Mouse (Mus musculus) retina, adult 2 months (tissue): Measurements from ENCODE around the gene Ovol2.
"Not testable (repeated sequence)": the region's sequence is repeated elsewhere in the genome, so short reads cannot be mapped to it uniquely, and the experiment has no call there.

Experiments
- DNase-seq: peaks from one replicate; pipeline ENCODE4 v3.0.0-alpha.2; 2012; ENCODE audit warnings: low read depth, low spot score

The Ovol2 gene

DNA sequence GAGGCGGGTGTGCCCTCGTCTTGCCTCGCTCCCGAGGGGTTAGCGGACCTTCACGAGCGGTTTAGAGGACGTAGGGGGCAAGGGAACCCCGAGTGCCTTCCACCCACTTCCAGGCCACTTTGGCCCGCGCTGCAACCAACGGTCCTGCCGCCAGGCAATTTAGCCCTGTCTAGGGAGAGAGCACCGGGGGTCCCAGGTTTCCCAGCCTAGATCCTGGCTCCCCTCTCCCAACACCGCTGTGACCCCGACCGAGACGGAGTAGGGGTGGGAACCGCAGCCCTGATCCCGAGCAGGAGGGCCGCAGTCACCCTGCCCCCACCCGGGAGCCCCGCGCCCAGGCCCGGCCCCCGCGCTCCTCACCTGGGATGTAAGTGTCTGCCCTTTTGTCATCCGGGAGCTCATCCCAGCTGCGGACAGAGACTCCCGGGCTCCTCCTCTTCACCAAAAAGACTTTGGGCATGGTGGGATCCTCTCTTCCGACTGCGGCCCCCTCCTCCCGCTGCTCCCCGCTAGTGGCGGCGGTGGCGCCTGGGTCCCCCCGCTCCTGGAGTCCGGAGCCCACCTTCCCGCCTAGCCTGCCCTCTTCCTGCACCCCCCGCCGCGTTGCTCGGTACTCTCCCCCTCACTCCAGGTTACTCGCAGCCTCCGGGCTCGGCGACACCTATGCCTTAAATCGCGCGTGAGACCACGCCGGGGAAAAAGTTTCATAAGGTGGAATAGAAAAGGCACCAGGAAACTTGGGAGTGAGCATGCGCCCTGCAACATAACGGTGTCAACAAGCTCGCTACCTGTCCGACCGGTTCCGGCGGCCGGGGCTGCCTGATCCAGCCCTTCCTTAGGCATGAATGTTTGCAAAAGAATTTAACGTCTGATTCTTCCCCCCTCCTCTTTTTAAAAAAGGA is at the start of gene Ovol2:
Gene Ovol2 (minus strand): TSS at position 746 of the 902 bp plus-strand sequence.
- no peak for DNase-seq

DNA sequence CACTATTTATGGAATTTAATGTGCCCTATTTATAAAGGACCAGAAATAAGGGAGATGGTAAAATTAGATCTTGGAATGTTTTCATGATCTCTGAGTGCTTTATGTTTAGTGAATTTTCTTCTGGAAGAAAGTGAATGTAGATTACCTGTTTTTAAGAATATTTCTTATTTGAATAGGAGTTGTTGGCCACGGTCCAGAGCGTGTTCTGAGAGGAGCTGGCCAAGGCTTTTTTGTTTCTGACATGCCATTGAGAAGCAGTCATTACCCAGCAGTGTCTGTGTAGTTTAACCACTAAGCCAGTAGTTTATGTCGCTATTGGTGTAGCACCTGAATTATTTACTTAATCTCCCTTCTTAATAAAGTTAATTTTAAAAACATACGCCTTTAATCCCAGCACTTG is 49.8 kb upstream of the Ovol2 start:
- no peak for DNase-seq

DNA sequence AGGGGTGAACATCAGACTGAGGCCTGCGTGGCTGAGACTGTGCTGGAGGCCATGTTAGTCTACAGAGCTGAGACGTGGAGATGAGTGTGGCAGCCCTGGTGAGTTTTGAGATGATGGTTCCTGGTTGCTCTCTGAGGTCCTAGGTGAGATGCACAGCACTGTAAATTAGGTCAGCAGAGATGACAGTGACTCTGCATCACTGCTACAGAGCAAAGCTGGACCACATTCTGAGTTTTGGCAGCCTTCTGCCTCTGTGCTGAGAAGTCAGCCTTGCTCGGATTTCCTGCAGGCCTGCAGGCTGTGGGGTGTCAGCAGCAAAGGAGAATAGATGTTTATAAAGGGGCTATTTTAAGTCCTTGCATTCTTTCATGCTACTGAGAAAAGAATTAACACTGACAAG is 49.3 kb upstream of the Ovol2 start:
- DNase-seq = no peak

DNA sequence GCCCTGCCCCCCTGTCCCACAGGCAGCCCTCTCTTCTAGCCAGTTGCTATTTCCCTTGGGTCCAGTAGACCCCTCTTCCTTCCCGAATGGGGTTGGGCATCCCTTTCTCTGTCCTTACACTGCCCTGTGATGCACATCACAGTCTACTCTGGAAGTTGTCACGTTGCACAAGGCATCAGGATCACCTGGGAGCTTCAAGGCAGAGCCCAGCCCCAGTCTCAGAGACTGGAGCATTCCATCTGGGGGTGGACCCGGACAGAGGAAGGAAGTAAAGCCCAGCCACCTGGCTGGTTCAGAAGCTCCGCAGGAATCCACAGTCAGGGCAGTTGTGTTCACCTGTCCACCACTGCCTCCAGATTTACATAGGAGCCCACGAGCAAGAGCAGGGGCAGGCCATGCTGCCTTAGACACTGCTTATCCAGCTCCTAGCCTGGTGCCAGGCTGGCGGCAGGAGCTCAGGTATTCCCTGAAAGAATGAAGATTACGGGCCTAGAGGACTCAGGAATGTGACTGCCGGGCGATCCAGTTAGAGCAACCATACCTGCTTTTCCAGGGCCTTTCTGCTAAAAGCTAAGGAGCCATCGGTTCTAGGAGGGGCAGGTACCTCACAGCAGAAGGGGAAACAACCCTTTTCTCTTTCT is 43.2 kb upstream of the Ovol2 start:
- DNase-seq = no peak

DNA sequence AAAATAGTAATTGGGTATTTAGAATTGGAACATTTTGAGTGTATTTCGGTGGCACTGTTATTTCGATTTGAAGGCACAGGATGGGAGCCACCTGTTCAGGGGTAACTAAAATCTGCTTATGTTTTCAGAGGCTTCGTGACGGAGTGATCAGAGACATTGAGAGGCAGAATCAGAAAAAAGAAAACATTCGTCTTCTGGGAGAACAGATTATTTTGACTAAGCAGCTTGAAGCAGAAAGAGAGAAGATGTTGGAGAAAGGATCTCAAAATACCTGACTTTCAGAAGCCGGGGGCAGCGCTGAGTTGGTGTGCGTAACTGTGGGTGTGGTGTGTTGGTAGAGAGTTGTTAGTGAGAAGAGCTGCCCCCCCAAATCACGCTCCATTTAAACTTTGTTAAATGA is 41.1 kb upstream of the Ovol2 start:
- DNase-seq = no peak

- no peak for DNase-seq
These were observed 39.6 kb upstream of the Ovol2 start for GRCm38 (mm10) chr2:144371566-144371965.

- no peak for DNase-seq
These were observed 37.6 kb upstream of the Ovol2 start for GRCm38 (mm10) chr2:144369511-144369910.

DNA sequence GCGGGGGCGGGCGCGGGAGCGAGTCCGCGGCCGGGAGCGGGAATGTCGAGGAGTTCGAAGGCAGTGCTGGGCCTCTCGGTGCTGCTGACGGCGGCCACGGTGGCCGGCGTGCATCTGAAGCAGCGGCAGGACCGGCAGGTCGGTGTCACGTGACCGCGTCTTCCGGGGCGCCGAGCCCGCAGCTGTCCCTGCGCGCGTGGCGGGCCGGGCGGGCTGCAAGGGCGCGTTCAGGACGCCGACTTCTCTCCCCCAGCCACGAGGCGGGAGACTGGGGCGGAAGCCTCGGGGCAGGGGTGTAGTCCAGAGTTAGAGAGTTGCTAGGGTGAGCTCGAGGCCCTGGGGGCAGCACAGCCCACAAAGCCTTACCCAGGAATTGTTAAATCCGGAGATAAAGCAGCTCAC is 37.1 kb upstream of the Ovol2 start:
- DNase-seq = no peak

- DNase-seq = peak; percentile 76
These were observed 36.6 kb upstream of the Ovol2 start, which contains the start of the genes Kat14 and Pet117 for GRCm38 (mm10) chr2:144368400-144369019. Kat14 (plus strand) TSS chr2:144368983. Pet117 (plus strand) TSS chr2:144368996.

- DNase-seq = no peak
These were observed 20.9 kb upstream of the Ovol2 start for GRCm38 (mm10) chr2:144352843-144353242.

DNA sequence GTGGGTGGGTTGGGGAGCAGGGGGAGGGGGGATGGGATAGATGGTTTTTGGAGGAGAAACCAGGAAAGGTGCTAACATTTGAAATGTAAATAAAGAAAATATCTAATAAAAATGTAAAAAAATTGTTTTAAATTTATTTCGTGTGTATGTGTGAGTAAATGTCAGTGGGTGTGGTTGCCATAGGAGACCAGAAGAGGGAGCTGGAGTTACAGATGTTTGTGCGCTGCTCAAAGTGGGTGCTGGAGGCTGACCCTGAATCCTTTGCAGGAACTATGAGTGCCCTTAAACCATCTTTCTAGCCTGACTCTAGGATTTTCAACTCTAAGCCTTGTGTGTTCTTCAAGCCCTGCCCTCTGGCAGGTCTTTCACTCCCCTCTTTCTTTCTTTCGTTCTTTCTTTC is 16.6 kb upstream of the Ovol2 start:
- DNase-seq = no peak

- no peak for DNase-seq
These were observed 11.2 kb upstream of the Ovol2 start for GRCm38 (mm10) chr2:144343158-144343557.

- DNase-seq = not testable (repeated sequence)
These were observed 6.2 kb upstream of the Ovol2 start for GRCm38 (mm10) chr2:144338149-144338548.

GRCm38 (mm10) chr2:144337701-144338100 is 5.8 kb upstream of the Ovol2 start:
- no peak for DNase-seq

- DNase-seq = no peak
These were observed 5.3 kb upstream of the Ovol2 start for GRCm38 (mm10) chr2:144337230-144337629.

- DNase-seq = no peak
These were observed 1.3 kb upstream of the Ovol2 start for GRCm38 (mm10) chr2:144333138-144333842.

GRCm38 (mm10) chr2:144332486-144332885 is 540 bp upstream of the Ovol2 start:
- no peak for DNase-seq

DNA sequence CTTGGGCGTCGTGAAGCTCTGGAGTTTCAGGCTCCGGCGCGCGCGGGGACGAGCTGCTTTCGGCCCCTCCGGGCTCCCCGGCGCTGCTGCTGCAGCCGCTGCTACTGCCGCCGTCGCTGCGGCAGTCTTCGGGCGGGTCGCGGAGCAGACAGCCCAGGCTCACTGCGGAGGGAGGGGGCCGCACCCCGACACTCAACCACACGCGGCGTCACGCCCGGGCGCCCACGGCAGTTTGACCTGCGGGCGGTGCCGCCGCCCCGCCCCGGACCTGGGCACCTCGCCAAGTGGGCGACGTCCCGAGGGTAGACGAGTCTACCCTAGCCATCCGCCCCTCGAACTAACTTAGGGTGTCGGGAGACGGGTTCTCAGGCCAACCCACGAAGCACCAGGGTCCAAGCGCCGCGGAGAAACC is 980 bp downstream of the Ovol2 start:
- no peak for DNase-seq

DNA sequence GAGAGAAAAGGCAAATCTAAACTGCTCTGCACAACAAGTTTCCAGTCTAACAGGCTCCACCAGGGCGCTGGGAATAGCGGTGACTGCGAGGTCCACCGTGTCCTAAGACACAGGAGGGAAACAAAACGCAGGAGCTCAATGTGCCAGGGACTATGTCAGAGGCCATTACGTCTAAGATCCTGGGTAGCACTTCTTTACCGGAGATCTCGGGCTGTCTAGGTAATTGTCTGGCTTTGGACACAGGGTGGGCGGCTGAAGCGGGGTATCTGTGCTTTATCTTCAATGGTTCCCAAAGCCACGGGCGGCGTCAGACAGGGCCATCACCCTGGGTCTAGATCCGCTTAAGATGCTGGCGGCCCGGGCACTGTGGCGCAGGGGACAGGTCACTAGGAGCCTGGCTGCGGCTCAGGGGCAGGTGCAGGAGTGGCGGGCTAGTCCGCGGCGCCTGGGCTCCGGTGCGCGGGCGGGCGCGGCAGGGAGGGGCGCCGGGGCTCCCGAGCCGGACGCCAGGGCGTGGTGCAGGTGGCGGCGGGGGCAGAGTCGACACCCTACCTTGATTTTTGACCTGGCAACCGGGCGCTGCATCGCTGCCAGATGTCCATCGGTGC is 1.5 kb downstream of the Ovol2 start:
- DNase-seq = no peak

- no peak for DNase-seq
These were observed 2.0 kb downstream of the Ovol2 start for GRCm38 (mm10) chr2:144329937-144330336.

GRCm38 (mm10) chr2:144329451-144329850 is 2.5 kb downstream of the Ovol2 start:
- no peak for DNase-seq
